Mouse (Mus musculus): ENCODE results near the gene Ros1. TPM values are rescaled to one million over a fixed set of nuclear protein-coding genes. Genes with fewer than 3 reads are reported as not detected.

Ros1 gene
- polyA plus RNA-seq, 1 experiment from 2014 or later = not detected

DNA sequence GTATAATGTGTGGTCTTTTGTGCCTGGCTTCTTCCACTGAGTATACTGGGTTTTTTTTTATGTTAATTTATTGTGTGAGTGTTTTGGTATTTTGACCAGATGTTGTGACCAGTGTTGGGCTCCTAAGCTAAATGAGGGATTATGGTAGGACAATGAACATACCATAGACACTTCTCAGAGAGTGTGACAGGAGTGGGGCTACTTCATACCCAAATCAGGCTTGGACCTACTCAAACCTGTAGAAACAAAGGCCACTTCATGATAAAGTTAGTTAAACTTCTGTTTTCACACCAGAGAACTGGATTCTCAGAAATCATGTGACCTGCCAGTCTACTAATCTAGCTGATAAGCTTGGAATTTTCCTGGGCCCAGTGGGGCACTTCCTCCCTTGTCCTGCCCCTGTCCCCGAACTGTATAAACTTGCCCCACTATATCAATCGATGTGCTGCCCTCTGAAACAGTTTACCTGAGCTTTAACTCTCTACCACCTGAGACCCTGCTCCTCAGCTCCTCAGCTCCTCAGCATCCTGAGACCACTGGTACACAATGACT lies 20.3 kb upstream of the Ros1 start:
- DNase-seq (ENCODE audit: low spot score) = no peak
- H3K36me3 ChIP-seq = no peaks in the 10 kb centered on the region
- 0 out of 2 replicates have a peak, but pooled peaks cover 3% of the 10 kb centered on the region for H3K4me1 ChIP-seq
- H3K27me3 ChIP-seq (ENCODE audit: low read depth, poor library complexity, severe bottlenecking) = no peaks in the 10 kb centered on the region
- no peak overlapping the region for H3K4me3 ChIP-seq
- WGBS = 78% methylated on average over 2 of the region's 2 CpGs
- H3K9me3 ChIP-seq (replicated peaks) = no peaks in the 10 kb centered on the region
- H3K27ac ChIP-seq = no peak overlapping the region

- no peak overlapping the region for H3K4me3 ChIP-seq
- no peak overlapping the region for H3K27ac ChIP-seq
- WGBS = 92% methylated on average over 2 of the region's 2 CpGs
- no peaks in the 10 kb centered on the region for H3K4me1 ChIP-seq
- H3K36me3 ChIP-seq = no peaks in the 10 kb centered on the region
- no peaks in the 10 kb centered on the region for H3K27me3 ChIP-seq (ENCODE audit: low read depth, poor library complexity, severe bottlenecking)
- no peaks in the 10 kb centered on the region for H3K9me3 ChIP-seq (replicated peaks)
- no peak for DNase-seq (ENCODE audit: low spot score)
Observed at GRCm38 (mm10) chr10:52204006-52204405, 9.0 kb upstream of the Ros1 start.

DNA sequence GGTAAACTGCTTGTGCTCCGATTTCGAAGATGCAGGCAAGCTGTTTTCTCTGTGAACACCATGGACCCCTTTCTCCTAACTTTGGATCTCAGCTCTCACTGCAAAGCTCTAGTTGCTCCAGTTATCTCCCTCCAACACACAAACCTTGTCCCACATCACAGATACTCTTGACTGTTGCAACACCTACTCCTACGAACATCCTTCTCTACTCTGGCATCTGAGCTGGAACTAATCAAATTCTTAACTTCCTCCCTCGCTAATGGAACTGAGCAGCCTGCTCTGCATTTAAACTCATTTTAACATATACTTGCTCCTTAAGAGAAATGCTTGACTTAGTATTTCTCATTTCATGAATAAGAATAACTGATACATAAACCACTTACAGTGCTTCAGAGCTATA lies 9.1 kb downstream of the Ros1 start:
- H3K27ac ChIP-seq = no peak overlapping the region
- DNase-seq (ENCODE audit: low spot score) = no peak
- H3K36me3 ChIP-seq = no peaks in the 10 kb centered on the region
- H3K4me1 ChIP-seq = no peaks in the 10 kb centered on the region
- 83% methylated on average over 4 of the region's 4 CpGs for WGBS
- H3K4me3 ChIP-seq = no peak overlapping the region
- H3K27me3 ChIP-seq (ENCODE audit: low read depth, poor library complexity, severe bottlenecking) = no peaks in the 10 kb centered on the region
- H3K9me3 ChIP-seq (replicated peaks) = no peaks in the 10 kb centered on the region

GRCm38 (mm10) chr10:52182878-52183277 lies 12.2 kb downstream of the Ros1 start:
- no peaks in the 10 kb centered on the region for H3K36me3 ChIP-seq
- no peak for DNase-seq (ENCODE audit: low spot score)
- 82% methylated on average over 3 of the region's 3 CpGs for WGBS

DNA sequence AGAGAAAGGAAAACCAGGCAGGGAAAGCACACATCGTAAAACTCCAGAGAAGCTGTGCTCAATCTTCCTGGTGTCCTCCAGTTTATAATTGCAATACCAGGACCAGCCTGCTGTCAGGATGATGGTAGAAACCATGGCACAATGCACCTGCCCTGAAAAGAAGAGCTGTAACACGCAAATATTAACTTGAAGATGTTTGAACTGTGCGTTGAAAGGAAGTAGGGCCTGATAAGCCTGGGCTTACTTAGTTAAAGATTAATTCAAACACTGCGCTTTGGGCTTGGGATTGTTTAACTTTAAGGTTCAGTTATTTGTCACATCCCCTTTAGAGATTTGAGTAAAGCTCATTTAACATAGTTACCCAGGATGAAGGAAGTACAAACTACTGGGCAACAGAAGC lies 20.7 kb downstream of the Ros1 start:
- Histone ChIP-seq H3K36me3 (no peaks in the 10 kb centered on the region), H3K9me3 (replicated peaks) (no peaks in the 10 kb centered on the region), H3K4me1 (no peaks in the 10 kb centered on the region), H3K27ac (no peak overlapping the region), H3K4me3 (no peak overlapping the region), H3K27me3 (ENCODE audit: low read depth, poor library complexity, severe bottlenecking) (no peaks in the 10 kb centered on the region)
- no peak for DNase-seq (ENCODE audit: low spot score)
- WGBS = 87% methylated on average over 4 of the region's 4 CpGs

More at GRCm38 (mm10) chr10:52182878-52183277, 12.2 kb downstream of the Ros1 start:
- no peak overlapping the region for H3K27ac ChIP-seq
- H3K9me3 ChIP-seq (replicated peaks) = no peaks in the 10 kb centered on the region
- no peaks in the 10 kb centered on the region for H3K4me1 ChIP-seq
- no peaks in the 10 kb centered on the region for H3K27me3 ChIP-seq (ENCODE audit: low read depth, poor library complexity, severe bottlenecking)
- no peak overlapping the region for H3K4me3 ChIP-seq

GRCm38 (mm10) chr10:52170489-52170888 lies 24.6 kb downstream of the Ros1 start:
- WGBS = 88% methylated on average over 1 of the region's 1 CpGs
- H3K4me3 ChIP-seq = no peak overlapping the region
- H3K27ac ChIP-seq = no peak overlapping the region
- DNase-seq (ENCODE audit: low spot score) = no peak
- no peaks in the 10 kb centered on the region for H3K4me1 ChIP-seq
- no peaks in the 10 kb centered on the region for H3K36me3 ChIP-seq
- no peaks in the 10 kb centered on the region for H3K27me3 ChIP-seq (ENCODE audit: low read depth, poor library complexity, severe bottlenecking)
- H3K9me3 ChIP-seq (replicated peaks) = no peaks in the 10 kb centered on the region

- no peaks in the 10 kb centered on the region for H3K9me3 ChIP-seq (replicated peaks)
- no peaks in the 10 kb centered on the region for H3K4me1 ChIP-seq
- no peak for DNase-seq (ENCODE audit: low spot score)
- H3K4me3 ChIP-seq = no peak overlapping the region
- H3K36me3 ChIP-seq = no peaks in the 10 kb centered on the region
- H3K27ac ChIP-seq = no peak overlapping the region
- H3K27me3 ChIP-seq (ENCODE audit: low read depth, poor library complexity, severe bottlenecking) = no peaks in the 10 kb centered on the region
- WGBS = 88% methylated on average over 5 of the region's 5 CpGs
Observed at GRCm38 (mm10) chr10:52169841-52170240, 25.2 kb downstream of the Ros1 start.

- 72% methylated on average over 1 of the region's 1 CpGs for WGBS
- no peak for DNase-seq (ENCODE audit: low spot score)
- H3K27ac ChIP-seq = no peak overlapping the region
Observed at GRCm38 (mm10) chr10:52165376-52165775, 29.7 kb downstream of the Ros1 start.

DNA sequence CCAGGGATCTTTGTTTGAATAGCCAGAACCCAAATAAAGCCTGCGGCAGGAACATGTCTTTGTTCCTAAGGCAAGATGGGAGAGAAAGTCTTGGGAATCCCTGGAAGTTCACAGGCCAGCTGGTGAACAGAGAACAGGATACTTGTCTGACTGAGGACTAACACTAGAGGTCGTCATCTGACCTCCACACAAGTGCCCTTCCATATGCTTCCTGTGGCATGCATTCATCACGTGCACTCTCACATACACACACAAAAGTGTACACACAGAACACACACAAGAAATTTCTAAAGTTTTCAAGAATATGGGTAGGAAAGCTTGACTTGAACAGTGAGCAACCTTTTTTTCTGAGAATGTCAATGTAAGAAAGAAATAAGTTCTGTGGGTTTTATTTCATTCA lies 34.4 kb downstream of the Ros1 start:
- Histone ChIP-seq H3K4me3 (no peak overlapping the region), H3K36me3 (no peaks in the 10 kb centered on the region), H3K27ac (no peak overlapping the region), H3K4me1 (no peaks in the 10 kb centered on the region), H3K9me3 (replicated peaks) (no peaks in the 10 kb centered on the region), H3K27me3 (ENCODE audit: low read depth, poor library complexity, severe bottlenecking) (no peaks in the 10 kb centered on the region)
- DNase-seq (ENCODE audit: low spot score) = no peak
- WGBS = 65% methylated on average over 3 of the region's 3 CpGs

More at GRCm38 (mm10) chr10:52165376-52165775, 29.7 kb downstream of the Ros1 start:
- Histone ChIP-seq H3K4me1 (no peaks in the 10 kb centered on the region), H3K27me3 (ENCODE audit: low read depth, poor library complexity, severe bottlenecking) (no peaks in the 10 kb centered on the region), H3K4me3 (no peak overlapping the region), H3K9me3 (replicated peaks) (no peaks in the 10 kb centered on the region), H3K36me3 (no peaks in the 10 kb centered on the region)

GRCm38 (mm10) chr10:52159704-52160103 lies 35.3 kb downstream of the Ros1 start:
- no peak overlapping the region for H3K27ac ChIP-seq
- H3K4me3 ChIP-seq = no peak overlapping the region
- WGBS = 97% methylated on average over 3 of the region's 3 CpGs
- H3K27me3 ChIP-seq (ENCODE audit: low read depth, poor library complexity, severe bottlenecking) = no peaks in the 10 kb centered on the region
- H3K4me1 ChIP-seq = no peaks in the 10 kb centered on the region
- no peaks in the 10 kb centered on the region for H3K36me3 ChIP-seq
- H3K9me3 ChIP-seq (replicated peaks) = no peaks in the 10 kb centered on the region
- DNase-seq (ENCODE audit: low spot score) = no peak

- 60% methylated on average over 4 of the region's 4 CpGs for WGBS
- no peak for DNase-seq (ENCODE audit: low spot score)
- Histone ChIP-seq H3K27ac (no peak overlapping the region), H3K4me1 (no peaks in the 10 kb centered on the region), H3K27me3 (ENCODE audit: low read depth, poor library complexity, severe bottlenecking) (no peaks in the 10 kb centered on the region), H3K9me3 (replicated peaks) (no peaks in the 10 kb centered on the region), H3K36me3 (no peaks in the 10 kb centered on the region), H3K4me3 (no peak overlapping the region)
Observed at GRCm38 (mm10) chr10:52133354-52134074, 61.5 kb downstream of the Ros1 start.

- Histone ChIP-seq H3K9me3 (replicated peaks) (no peaks in the 10 kb centered on the region), H3K27ac (no peak overlapping the region), H3K36me3 (no peaks in the 10 kb centered on the region), H3K27me3 (ENCODE audit: low read depth, poor library complexity, severe bottlenecking) (no peaks in the 10 kb centered on the region), H3K4me1 (no peaks in the 10 kb centered on the region), H3K4me3 (no peak overlapping the region)
- no peak for DNase-seq (ENCODE audit: low spot score)
- 74% methylated on average over 2 of the region's 2 CpGs for WGBS
Observed at GRCm38 (mm10) chr10:52130762-52131161, 64.3 kb downstream of the Ros1 start.

- 48% methylated on average over 5 of the region's 5 CpGs for WGBS
- Histone ChIP-seq H3K27me3 (ENCODE audit: low read depth, poor library complexity, severe bottlenecking) (no peaks in the 10 kb centered on the region), H3K27ac (no peak overlapping the region), H3K36me3 (no peaks in the 10 kb centered on the region), H3K9me3 (replicated peaks) (no peaks in the 10 kb centered on the region), H3K4me1 (no peaks in the 10 kb centered on the region), H3K4me3 (no peak overlapping the region)
- DNase-seq (ENCODE audit: low spot score) = no peak
Observed at GRCm38 (mm10) chr10:52128874-52129412, 66.1 kb downstream of the Ros1 start.

Data from limb, embryonic 10.5 days (tissue).